Mouse (Mus musculus) kidney, adult 8-10 months (tissue): ENCODE results near the gene Kcnn4.

Source experiments
- DNase-seq, 2 experiments: peaks; one replicate each; pipeline ENCODE4 v3.0.0; 2022

The Kcnn4 gene

DNA sequence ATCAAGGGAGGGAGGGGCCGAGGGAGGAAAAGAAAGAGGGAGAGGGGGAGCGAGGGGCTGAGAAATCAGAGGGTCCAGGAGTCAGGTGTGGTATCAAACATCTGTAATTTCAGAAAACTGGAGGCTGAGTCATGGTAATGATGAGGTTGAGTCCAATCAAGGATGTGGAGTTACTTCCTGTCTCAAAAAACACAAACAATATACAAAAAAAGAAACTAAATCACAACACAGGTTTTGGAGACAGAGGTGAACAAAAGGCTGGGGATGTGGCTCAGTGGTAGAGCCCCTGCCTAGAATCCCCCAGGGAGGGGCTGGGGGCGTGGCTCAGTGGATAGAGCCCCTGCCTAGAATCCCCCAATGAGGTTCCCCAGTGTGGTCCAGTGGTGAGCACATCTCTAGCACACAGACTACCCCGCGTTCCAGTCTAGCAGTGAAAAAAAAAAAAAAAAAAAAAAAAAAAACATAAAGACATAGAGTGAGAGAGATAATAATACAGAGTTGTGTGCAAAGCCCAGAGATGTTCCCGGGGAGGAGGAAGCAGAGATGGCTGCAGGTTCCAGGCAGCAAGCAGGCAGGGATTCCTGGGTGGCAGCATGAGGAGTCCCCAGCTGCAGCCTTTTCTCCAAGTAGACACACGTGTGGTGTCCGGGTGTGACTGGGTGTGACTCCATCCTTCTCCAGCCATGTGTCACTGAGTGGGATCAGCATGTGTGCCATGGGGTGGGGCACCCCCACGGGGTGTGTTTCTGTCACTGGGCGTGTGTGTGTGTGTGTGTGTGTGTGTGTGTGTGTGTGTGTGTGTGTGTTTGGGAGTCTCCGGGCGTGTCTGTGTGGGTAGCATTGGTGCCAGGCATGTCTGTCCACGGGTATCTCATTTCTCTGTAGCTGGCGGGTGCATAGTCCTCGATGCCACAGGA lies 3.1 kb upstream of the Kcnn4 start:
- no peak for DNase-seq

- no peak for DNase-seq
These were observed 1.8 kb upstream of the Kcnn4 start for GRCm38 (mm10) chr7:24368226-24368625.

- DNase-seq: no peak
These were observed 1.1 kb upstream of the Kcnn4 start for GRCm38 (mm10) chr7:24368946-24369345.

- no peak for DNase-seq
These were observed 1.1 kb downstream of the Kcnn4 start for GRCm38 (mm10) chr7:24371012-24371808.

GRCm38 (mm10) chr7:24371809-24372145 lies 1.7 kb downstream of the Kcnn4 start:
- DNase-seq: no peak

DNA sequence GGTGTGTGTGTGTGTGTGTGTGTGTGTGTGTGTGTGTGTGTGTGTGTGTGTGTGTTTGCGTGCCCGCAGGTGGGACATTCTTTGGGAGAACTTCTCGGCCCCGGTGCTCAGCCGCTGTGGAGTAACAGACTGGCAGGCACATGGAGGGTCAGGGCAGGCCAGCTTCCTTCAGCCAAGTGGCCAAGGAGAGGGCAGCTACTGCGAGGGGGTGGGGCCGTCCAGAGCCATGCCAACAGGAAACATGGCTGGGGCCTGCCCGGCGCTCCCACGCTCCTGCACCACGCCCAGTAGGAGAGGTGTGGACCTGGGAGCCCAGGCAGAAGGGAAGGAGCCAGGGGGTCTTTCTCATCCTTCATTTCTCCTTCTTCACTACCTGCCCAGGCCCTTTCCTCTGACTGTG lies 2.2 kb downstream of the Kcnn4 start:
- no peak for DNase-seq

- DNase-seq: no peak
These were observed 2.7 kb downstream of the Kcnn4 start for GRCm38 (mm10) chr7:24372786-24373185.

DNA sequence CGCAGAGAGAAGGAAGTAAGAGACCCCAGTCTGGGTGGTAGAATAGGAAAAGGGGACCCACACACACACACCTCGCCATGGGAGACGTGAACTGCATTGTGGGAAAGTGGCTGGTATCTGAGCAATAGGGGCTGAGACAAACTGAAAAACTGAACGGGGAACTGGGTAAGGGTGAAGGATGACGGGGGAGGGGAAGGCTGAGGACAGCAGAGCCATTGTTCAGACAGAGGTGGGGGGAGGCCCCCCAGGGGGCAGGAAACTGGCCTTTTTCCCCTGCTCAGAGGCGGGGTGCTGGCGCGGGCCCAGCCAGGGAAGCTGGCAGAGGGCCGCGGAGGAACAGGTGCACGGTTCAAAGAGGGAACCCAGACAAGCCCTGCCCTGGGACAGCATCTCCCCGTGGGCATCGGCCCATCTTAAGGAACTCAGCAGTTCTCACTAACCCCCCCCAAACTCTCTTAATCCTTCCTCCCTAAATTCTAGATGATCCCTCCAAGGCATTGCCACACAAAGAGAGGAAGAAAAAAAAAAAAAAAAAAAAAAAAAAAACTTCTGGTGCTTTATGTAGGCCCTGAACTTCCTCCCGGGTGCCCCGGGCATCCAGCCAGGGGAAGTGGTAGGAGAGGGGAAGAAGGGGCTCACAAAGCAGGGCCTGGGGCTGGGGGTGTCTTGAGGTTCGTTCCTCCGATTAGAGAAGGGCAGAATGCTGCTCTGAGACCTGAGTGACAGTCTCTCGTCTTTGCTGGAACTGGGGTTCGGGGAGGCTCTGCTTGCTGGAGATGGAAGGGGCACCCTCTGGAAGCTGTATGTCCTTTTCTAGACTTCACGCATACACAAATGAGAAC lies 3.7 kb downstream of the Kcnn4 start:
- peak in 1 of 2 experiments; percentile 18 for DNase-seq

DNA sequence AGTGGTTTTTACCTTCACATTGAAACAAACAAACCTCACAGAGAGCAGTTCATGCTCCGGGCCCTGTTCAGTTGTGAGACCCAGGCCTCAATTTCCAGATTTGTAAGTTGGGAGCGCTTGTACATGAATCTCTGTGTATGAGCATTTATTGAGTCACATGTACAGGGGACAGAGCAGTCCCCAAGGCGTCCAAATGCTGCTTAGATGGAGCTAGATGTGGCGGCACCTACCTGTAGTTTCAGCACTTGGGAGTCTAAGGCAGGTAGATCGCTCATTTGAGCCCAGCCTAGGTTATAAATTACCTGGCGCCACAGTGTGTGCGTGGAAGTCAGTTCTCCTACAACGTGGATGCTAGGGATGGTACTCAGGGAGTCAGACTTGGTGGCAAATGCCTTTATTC lies 6.4 kb downstream of the Kcnn4 start:
- no peak for DNase-seq

- peak in 1 of 2 experiments; percentile 19 for DNase-seq
These were observed 7.2 kb downstream of the Kcnn4 start for GRCm38 (mm10) chr7:24377091-24377865.

DNA sequence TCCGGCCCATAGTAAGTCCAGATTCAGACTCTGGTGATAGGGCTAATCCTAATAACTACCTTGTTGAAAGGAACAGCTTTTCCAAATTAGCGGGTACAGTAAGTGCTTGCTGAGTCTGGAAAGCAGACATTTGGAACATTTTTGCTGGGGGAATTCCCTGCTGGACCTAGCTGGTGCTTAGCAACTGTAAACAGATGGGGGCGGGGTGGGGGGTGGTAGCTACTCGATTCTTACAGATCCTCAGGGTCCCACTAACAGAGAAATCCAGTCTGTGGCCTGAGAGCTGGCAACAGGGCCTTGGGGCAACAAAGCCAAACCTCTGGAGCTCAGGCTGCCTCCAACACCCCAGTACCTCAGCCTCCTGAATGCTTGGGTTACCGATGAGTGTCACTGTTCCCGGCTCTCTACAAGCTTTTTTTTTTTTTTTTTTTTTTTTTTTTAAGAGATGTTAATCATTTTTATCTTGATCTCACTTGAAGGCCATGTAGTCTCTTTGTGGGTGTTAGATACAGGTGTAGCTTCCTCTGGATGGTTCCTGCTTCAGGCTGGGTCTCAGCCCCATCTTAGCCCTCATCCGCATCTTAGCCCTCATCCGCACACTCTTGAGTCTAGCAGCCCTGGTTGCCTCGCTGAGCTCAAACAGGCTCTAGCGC lies 8.1 kb downstream of the Kcnn4 start:
- DNase-seq: no peak

GRCm38 (mm10) chr7:24379934-24380333 lies 9.9 kb downstream of the Kcnn4 start:
- no peak for DNase-seq

DNA sequence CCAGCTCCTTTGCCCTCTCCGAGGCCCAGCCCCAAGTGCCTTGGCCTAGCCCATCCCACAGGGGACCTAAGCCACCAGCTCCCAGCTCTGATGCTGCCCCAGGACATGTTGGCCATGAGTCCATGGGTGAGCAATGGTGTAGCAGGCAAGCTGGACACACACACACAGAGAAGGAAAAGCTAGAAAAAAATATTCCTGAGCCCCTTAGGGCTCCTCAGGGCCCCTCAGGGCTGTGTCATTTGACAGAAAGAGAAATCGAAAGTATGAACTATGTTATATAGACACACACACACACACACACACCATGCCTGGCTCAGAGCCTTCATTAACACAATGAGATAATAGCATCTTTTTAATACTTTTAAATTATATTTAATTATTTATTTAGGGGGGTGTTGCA lies 10.3 kb downstream of the Kcnn4 start:
- no peak for DNase-seq

DNA sequence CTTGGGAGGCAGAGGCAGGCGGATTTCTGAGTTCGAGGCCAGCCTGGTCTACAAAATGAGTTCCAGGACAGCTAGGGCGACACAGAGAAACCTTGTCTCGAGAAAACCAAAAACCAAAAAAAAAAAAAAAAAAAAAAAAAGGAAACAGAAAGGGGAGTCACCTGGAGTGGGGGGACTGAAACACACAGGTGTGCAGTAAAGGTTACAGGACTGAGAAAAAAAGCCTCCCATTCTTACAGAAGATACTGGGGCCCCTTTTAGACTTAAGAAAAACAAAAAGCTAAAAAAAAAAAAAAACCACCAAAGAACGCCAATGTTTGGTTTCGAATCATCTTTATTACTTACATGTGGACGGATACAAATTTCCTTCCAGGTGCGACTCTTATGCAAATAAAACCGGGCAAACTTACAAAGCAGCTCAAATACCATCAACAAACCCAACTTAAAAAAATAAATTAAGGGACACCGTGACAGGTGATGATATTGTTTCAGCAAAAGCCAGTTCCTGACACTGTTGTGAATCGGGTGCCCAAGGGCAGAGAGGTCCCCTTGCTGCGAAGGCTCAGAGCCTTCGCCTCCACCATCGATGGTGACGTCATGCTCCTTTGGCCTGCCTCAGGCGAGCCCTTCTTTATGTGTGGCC lies 12.8 kb downstream of the Kcnn4 start:
- DNase-seq: no peak

DNA sequence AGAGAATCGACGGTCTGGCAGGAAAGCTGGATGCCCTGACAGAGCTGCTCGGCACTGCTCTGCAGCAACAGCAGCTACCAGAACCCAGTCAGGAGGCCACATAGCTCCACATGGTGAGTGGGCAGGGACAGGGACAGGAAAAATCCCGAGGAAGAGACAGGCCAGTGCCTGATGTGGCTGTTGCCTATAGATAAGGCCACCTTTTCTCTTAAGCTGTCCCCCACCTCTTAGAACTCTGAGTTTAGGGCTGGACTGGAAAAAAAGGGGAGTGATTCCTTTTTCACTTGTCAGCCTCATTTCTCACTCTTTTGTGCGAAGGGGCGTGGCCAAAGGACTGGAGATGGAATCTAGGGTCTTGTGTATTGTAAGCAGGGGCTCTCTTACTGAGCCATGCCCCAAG lies 14.0 kb downstream of the Kcnn4 start:
- no peak for DNase-seq

DNA sequence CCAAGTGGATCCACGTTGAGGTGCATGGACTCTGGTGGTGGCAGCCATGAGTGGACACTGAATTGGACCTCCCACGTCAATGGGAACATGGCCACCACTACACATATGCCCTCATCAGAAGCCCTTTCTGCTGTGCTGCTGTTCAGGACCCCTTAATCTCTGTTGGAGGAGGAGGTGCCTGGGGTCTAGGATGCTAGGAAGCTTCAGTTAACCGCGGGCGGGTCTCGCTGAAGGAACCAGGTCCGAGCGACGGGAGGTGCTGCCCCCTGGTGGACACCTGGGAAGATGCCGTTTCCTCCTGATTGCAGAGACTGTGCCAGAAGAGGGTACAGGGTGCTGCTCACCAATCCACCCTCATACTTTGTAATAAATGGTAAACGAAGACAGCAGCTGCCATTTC lies 14.8 kb downstream of the Kcnn4 start:
- peak; percentile 24 to 52 for DNase-seq

DNA sequence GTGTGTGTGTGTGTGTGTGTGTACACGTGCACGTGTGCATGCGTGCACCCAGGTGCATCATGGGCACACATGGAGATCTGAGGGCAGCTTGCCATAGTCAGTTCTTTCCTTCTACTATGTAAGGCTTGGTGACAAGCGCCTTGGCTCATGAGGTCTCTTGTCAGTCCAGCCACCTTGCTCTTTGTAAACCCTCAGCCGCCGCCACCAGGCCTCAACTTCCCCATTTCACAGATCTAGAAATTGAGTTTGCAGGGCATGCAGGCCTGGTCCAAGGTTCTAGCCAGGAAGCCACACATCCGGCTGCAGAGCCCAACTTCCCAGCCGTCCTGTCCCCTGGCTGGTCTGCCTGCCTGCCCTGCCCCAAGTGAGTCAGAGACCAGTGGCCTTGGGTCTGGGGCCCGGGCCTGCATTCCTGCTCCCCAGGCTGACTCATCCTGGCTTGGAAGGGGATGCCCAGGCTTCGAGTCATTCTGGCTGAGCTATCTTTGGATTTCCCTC lies 17.0 kb downstream of the Kcnn4 start:
- no peak for DNase-seq

DNA sequence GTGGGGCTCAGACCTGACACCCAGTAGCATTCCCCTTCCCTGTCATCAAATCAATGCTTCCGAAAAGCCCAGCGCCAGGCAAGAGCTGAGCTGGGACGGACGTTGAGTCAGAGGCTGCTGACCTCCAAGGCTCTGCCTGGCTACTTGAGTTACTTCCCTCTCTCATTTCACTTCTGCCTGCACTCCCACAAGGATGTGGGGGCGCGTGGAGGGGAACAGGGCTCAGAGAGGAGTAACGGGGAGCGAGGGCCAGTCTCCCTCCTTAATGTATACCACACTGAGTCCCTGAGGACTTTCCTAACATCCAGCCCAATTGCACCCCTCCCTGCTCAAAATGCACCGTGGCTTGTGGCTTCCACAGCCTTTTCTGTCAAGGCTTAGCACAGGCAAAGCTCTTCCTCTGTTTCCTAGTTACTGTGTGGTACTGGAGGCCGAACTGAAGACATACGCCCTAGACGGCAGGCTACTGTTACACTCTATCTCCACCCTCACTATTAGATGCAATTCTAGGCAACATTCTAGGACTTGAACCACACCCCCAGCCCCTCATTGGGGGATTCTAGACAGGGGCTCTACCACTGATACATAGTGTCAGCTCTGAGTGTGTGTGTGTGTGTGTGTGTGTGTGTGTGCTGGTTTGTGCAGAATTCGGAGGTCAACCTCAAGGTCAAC lies 19.6 kb downstream of the Kcnn4 start:
- no peak for DNase-seq

DNA sequence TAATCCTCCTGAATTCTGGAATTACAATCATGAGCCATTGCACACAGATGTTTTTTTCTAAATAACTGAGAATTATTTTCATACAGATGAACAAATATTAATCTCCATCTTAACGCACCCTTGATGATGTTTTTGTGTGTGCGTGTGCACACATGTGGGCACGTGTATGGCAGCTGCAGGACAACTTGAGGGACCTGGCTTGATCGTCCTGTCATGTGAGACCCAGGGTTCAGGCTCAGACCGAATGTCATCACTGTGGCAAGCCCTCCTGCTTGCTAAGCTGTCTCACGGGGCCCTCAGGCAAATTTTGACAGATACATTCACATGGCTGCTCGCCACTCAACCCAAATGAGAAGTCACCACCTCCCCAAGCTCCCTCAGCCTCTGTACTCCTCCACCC lies 20.4 kb downstream of the Kcnn4 start:
- no peak for DNase-seq

DNA sequence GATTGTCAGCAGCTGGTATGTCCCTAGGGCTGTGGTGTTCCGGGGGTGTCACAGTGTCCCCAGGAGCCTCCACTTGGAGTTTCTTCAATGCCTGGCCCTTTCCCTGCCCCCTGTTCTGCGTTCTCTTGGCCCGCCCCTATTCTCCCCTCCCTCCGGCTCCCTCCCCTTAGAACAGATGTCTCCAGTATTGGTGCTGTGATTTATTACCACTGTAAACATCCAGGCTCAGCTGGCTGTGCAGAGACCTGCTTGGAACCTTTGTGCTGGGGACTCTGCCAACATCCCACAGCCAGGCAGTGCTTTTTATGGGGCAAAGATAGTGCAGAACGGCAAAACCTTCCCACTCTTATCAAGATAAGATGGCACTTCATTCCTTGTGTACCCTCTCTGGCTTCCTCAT lies 21.0 kb downstream of the Kcnn4 start:
- no peak for DNase-seq

DNA sequence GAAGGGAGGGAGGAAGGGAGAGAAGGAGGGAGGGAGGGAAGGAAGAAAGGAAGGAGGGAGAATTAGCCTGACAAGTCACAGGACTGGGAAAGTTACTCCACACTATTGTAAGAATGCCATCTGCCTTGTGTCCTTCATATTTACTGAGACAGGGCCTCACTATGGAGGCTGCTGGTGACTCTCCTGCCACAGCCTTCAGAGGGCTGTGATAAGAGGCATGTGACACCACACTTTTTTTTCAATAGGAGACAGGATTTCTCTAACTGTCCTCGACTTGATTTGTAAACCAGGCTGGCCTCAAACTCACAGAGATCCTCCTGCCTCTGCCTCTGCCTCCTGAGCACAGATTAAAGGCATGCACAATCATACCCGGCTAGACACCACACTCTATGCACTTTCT lies 21.6 kb downstream of the Kcnn4 start:
- no peak for DNase-seq
